Mouse (Mus musculus): ENCODE results near the gene Kctd13. TPM values are rescaled to one million over a fixed set of nuclear protein-coding genes. Genes with fewer than 3 reads are reported as not detected.

Kctd13 gene
- 38.8 and 42.4 TPM in 2 replicates for polyA plus RNA-seq (2012; rRNA removed)

- TF ChIP-seq CTCF (IDR thresholded peaks at IDR 0.05; ENCODE audit: borderline replicate concordance, control insufficient read depth, extremely low read depth, insufficient read depth, low read length, poor library complexity): peak; percentile 60; the same call in 1 of the 2 replicates
- peak; percentile 82 for TF ChIP-seq POLR2A (IDR thresholded peaks at IDR 0.05; ENCODE audit: control insufficient read depth, extremely low read depth, insufficient read depth, low read length, poor library complexity)
- WGBS: under 1% methylated on average over 56 of the region's 56 CpGs
Measured at GRCm38 (mm10) chr7:126928384-126929037, at the start of gene Kctd13. TSS of gene Kctd13 (plus strand) at chr7:126928879.

DNA sequence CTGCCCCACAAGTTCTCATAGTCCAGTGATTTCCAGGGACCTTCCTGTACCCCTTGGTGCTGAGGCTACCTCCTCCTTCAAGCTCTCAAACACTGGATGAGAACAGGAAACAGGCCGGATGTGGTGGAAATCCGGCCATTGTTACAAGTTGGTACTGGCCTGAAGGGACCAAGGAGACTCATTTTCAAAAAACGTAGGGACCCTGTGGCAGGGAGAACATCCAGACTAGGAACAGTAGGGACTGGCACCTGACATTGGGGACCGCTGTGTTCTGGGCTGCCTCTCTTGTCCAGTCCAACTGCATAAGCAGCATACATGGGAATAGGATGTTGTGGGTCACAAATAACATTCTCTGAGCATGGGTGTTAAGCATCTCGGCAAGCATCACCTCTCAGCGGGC, 47.6 kb upstream of the Kctd13 start:
- Histone ChIP-seq H3K4me3 (ENCODE audit: control insufficient read depth, insufficient read depth, low read length) (no peak overlapping the region), H3K36me3 (ENCODE audit: control insufficient read depth, insufficient read depth, low read length) (peaks cover 37% of the 10 kb centered on the region), H3K4me1 (replicated peaks; ENCODE audit: control insufficient read depth, insufficient read depth, low read length) (peaks cover 27% of the 10 kb centered on the region), H3K27ac (ENCODE audit: control insufficient read depth, insufficient read depth, low read length) (no peak overlapping the region), H3K27me3 (ENCODE audit: control insufficient read depth, insufficient read depth, low read length) (no peaks in the 10 kb centered on the region)
- DNase-seq: no peak
- WGBS: 46% methylated on average over 6 of the region's 6 CpGs
- TF ChIP-seq POLR2A (IDR thresholded peaks at IDR 0.05; ENCODE audit: control insufficient read depth, extremely low read depth, insufficient read depth, low read length, poor library complexity) (no peak), CTCF (IDR thresholded peaks at IDR 0.05; ENCODE audit: borderline replicate concordance, control insufficient read depth, extremely low read depth, insufficient read depth, low read length, poor library complexity) (no peak)

More at GRCm38 (mm10) chr7:126928384-126929037, at the start of gene Kctd13:
- no peaks in the 10 kb centered on the region for H3K27me3 ChIP-seq (ENCODE audit: control insufficient read depth, insufficient read depth, low read length)
- no peak within 1 kb of the TSS for H3K27ac ChIP-seq (ENCODE audit: control insufficient read depth, insufficient read depth, low read length)
- peak within 1 kb of the TSS; percentile 58 for H3K4me3 ChIP-seq (ENCODE audit: control insufficient read depth, insufficient read depth, low read length)
- no peaks in the 10 kb centered on the region; the same call in 1 of the 2 replicates for H3K36me3 ChIP-seq (ENCODE audit: control insufficient read depth, insufficient read depth, low read length)
- peak; percentile 95 for DNase-seq
- H3K4me1 ChIP-seq (replicated peaks; ENCODE audit: control insufficient read depth, insufficient read depth, low read length): peaks cover 6% of the 10 kb centered on the region

DNA sequence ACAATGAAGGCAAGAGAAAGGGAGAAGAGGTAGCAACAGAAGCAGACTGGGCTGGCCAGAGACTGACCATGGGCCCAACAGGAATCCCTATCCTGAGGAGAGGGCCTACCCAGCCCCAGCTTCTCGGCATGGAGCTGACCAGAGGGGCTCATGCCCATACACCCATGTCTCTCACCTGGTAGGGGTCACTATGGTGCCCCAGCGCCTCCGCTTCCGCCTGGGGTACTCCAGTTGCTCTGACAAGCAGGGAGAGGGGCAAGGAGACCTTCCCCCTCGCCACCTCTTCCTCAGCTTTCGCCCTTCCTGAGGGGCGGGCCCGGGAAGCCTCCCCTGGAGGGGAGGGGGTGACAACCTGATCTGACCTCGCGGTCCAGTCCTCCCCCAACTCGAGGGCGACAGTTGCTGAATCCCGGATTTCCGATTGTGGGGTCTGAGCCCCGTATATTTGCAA, 44.9 kb upstream of the Kctd13 start:
- peak overlapping the region; percentile 93 for H3K4me3 ChIP-seq (ENCODE audit: control insufficient read depth, insufficient read depth, low read length)
- TF ChIP-seq POLR2A (IDR thresholded peaks at IDR 0.05; ENCODE audit: control insufficient read depth, extremely low read depth, insufficient read depth, low read length, poor library complexity) (no peak), CTCF (IDR thresholded peaks at IDR 0.05; ENCODE audit: borderline replicate concordance, control insufficient read depth, extremely low read depth, insufficient read depth, low read length, poor library complexity) (no peak)
- peak; percentile 47 for DNase-seq
- no peak overlapping the region for H3K27ac ChIP-seq (ENCODE audit: control insufficient read depth, insufficient read depth, low read length)
- H3K4me1 ChIP-seq (replicated peaks; ENCODE audit: control insufficient read depth, insufficient read depth, low read length): peaks cover 28% of the 10 kb centered on the region
- under 1% methylated on average over 15 of the region's 15 CpGs for WGBS
- H3K27me3 ChIP-seq (ENCODE audit: control insufficient read depth, insufficient read depth, low read length): no peaks in the 10 kb centered on the region
- peaks cover 17% of the 10 kb centered on the region for H3K36me3 ChIP-seq (ENCODE audit: control insufficient read depth, insufficient read depth, low read length)

DNA sequence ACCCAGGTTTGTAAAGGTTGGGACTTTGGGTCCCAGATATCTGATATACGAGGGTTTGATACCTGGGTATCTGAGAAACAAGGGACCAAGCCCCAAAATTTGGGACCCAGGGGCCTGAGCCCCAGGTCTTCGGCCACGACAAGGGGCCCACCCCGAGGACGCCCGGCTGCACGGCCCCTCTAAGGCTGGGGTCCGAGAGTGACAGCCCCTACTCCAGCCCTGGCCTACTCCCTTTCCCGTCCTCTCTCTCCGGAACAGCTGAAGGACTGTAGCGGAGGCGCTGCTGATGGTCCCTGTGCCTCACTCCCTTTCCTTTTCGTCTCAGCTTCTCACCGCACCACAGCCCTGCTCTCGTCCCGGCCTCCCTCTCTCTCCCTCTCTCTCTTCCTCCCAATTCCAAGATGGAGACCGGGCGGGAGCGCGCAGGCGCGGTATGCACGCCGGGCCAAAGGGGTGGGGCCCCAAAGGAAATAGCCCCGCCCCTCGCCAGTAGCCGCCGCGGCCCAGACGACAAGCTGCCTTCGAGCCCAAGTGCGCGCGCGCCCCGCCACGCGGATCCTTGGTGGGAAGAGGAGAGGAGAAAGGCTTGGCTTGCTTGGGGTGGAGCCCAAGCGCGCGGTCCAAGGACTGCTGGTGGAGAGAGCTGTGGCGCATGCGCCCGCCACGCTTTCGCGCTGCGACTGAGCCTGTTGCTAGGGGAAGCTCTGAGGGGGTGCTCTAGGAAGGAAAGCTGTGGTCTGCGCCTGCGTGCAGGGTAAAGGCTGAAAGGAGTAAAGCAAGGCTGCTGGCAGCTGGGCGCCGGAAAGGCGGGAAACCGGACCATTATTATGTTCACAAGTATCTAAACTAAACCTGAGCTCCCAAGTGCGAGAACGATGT, 44.2 kb upstream of the Kctd13 start, which contains the start of gene Taok2:
Gene Taok2, minus strand, starts transcription at position 418 of the 879 bp plus-strand sequence.
- WGBS: under 1% methylated on average over 56 of the region's 56 CpGs
- H3K27me3 ChIP-seq (ENCODE audit: control insufficient read depth, insufficient read depth, low read length): no peaks in the 10 kb centered on the region
- peak within 1 kb of the TSS; percentile 93 for H3K4me3 ChIP-seq (ENCODE audit: control insufficient read depth, insufficient read depth, low read length)
- H3K4me1 ChIP-seq (replicated peaks; ENCODE audit: control insufficient read depth, insufficient read depth, low read length): peaks cover 28% of the 10 kb centered on the region
- DNase-seq: peak; percentile 93
- H3K36me3 ChIP-seq (ENCODE audit: control insufficient read depth, insufficient read depth, low read length): peaks cover 10% of the 10 kb centered on the region
- H3K27ac ChIP-seq (ENCODE audit: control insufficient read depth, insufficient read depth, low read length): peak within 1 kb of the TSS; percentile 57
- peak; percentile 63 for TF ChIP-seq POLR2A (IDR thresholded peaks at IDR 0.05; ENCODE audit: control insufficient read depth, extremely low read depth, insufficient read depth, low read length, poor library complexity)
- 0 out of 2 replicates have a peak, but pooled peaks have one; percentile 66 for TF ChIP-seq CTCF (IDR thresholded peaks at IDR 0.05; ENCODE audit: borderline replicate concordance, control insufficient read depth, extremely low read depth, insufficient read depth, low read length, poor library complexity)

- no peak for DNase-seq
- Histone ChIP-seq H3K27me3 (ENCODE audit: control insufficient read depth, insufficient read depth, low read length) (no peaks in the 10 kb centered on the region), H3K4me1 (replicated peaks; ENCODE audit: control insufficient read depth, insufficient read depth, low read length) (peaks cover 16% of the 10 kb centered on the region), H3K27ac (ENCODE audit: control insufficient read depth, insufficient read depth, low read length) (no peak overlapping the region), H3K4me3 (ENCODE audit: control insufficient read depth, insufficient read depth, low read length) (no peak overlapping the region), H3K36me3 (ENCODE audit: control insufficient read depth, insufficient read depth, low read length) (no peaks in the 10 kb centered on the region)
- TF ChIP-seq CTCF (IDR thresholded peaks at IDR 0.05; ENCODE audit: borderline replicate concordance, control insufficient read depth, extremely low read depth, insufficient read depth, low read length, poor library complexity) (no peak), POLR2A (IDR thresholded peaks at IDR 0.05; ENCODE audit: control insufficient read depth, extremely low read depth, insufficient read depth, low read length, poor library complexity) (no peak)
- WGBS: 91% methylated on average over 5 of the region's 5 CpGs
Measured at GRCm38 (mm10) chr7:126887281-126887680, 41.4 kb upstream of the Kctd13 start.

DNA sequence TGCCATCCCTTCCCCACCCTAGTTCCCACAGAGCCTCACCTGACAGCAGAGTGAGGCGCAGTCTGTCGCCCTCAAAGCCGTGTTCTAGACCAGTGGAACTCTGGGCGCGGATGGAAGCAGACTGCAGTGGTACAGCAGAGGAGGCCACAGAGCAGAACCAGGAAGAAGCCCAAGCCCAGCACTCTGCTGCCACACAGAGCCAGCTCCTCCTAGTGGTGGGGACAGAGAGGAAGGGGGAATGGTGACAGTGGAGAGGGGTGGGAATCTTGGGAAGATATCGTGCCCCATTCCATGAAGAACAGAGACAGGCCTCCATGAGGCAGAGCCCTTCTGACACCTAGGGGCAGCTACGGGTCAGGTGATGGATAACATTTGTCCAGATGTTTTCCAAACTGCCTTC, 39.8 kb upstream of the Kctd13 start:
- H3K27me3 ChIP-seq (ENCODE audit: control insufficient read depth, insufficient read depth, low read length): no peaks in the 10 kb centered on the region
- H3K36me3 ChIP-seq (ENCODE audit: control insufficient read depth, insufficient read depth, low read length): no peaks in the 10 kb centered on the region
- no peak overlapping the region for H3K27ac ChIP-seq (ENCODE audit: control insufficient read depth, insufficient read depth, low read length)
- H3K4me3 ChIP-seq (ENCODE audit: control insufficient read depth, insufficient read depth, low read length): no peak overlapping the region
- peaks cover 6% of the 10 kb centered on the region; the same call in 1 of the 2 replicates for H3K4me1 ChIP-seq (replicated peaks; ENCODE audit: control insufficient read depth, insufficient read depth, low read length)
- TF ChIP-seq POLR2A (IDR thresholded peaks at IDR 0.05; ENCODE audit: control insufficient read depth, extremely low read depth, insufficient read depth, low read length, poor library complexity) (no peak), CTCF (IDR thresholded peaks at IDR 0.05; ENCODE audit: borderline replicate concordance, control insufficient read depth, extremely low read depth, insufficient read depth, low read length, poor library complexity) (peak; percentile 61; the same call in 1 of the 2 replicates)
- WGBS: 70% methylated on average over 7 of the region's 7 CpGs
- peak; percentile 39 for DNase-seq

Data from thymus, adult 2 months (tissue).